In genomic region chr10:79399946-79400700, GRCm38 (mm10) we compare ENCODE assay signal across 13 mouse cellular contexts. TPM values are rescaled to one million over a fixed set of nuclear protein-coding genes. Genes with fewer than 3 reads are reported as not detected.
"Had no signal": no experiment of that assay in that cellular context is flagged by ENCODE, and none has a peak within 500 bp of the region (broad histone marks: within the 10 kb centered on the region; RNA-seq: fewer than 3 reads in every experiment).

No protein-coding gene starts in this region.

RNA-seq across cellular contexts. Expression of gene Vmn2r82, which starts 43.8 kb away (rescaled TPM):
- polyA plus RNA-seq: neural tube, embryonic 13.5 days; neural tube, embryonic 14.5 days; neural tube, embryonic 15.5 days; small intestine, adult 2 months; spleen, adult 2 months; stomach, embryonic 14.5 days; stomach, embryonic 15.5 days; stomach, embryonic 16.5 days; stomach, postnatal 0 days; testis, adult 2 months; thymus, adult 2 months; thymus, postnatal 0 days; urinary bladder, adult 2 months had no signal
